Mouse (Mus musculus): ENCODE results near the gene Itga6.

- no peak for TF ChIP-seq POLR2A (IDR thresholded peaks at IDR 0.05; ENCODE audit: extremely low read depth, insufficient read depth, low read length)
- TF ChIP-seq CTCF (IDR thresholded peaks at IDR 0.05; ENCODE audit: low read depth, low read length) = no peak
These were observed 91.8 kb downstream of the Itga6 start for GRCm38 (mm10) chr2:71837261-71837660.
